In genomic region chr1:154748531-154748930, GRCm38 (mm10) we compare ENCODE assay signal across 20 mouse cellular contexts.
A peak's percentile ranks its signal among the peaks of the same experiment; 100 is the strongest.
DNase-seq lines count a peak whose midpoint lies in the region; ATAC-seq lines count a peak whose summit lies in the region.
"Had no signal": no experiment of that assay in that cellular context is flagged by ENCODE, and none has a peak within 500 bp of the region (broad histone marks: within the 10 kb centered on the region; RNA-seq: fewer than 3 reads in every experiment).

No protein-coding gene starts in this region.

- peak; percentile 92 for ATAC-seq in frontal cortex, adult (ENCODE audit: low TSS enrichment)
- ATAC-seq: activated CD4-positive, CD25-positive, alpha-beta regulatory T cell, adult 4 months; CD4-positive, CD25-positive, alpha-beta regulatory T cell, adult 4 months; forebrain, embryonic 14.5 days; forebrain, embryonic 16.5 days; Patski had no signal

- no peak for DNase-seq in frontal cortex, postnatal 14 days (ENCODE audit: low spot score in 2 of 2)
- peak; percentile 42 for DNase-seq in right cerebral cortex, adult 18-20 months
- no peak for DNase-seq in right cerebral cortex, postnatal 4 days
- DNase-seq in adrenal gland, adult (ENCODE audit: inconsistent age in 2 of 2, low spot score in 1 of 2) = no peak
- DNase-seq: adrenal gland, adult 2 months; adrenal gland, postnatal 10 days; adrenal gland, postnatal 25 days; B cell, adult 2 months; cerebellum, adult 11-12 months; cerebellum, adult 2 months; cerebellum, adult 9-10 months; cerebellum, postnatal 10 days; cerebellum, postnatal 36 days; embryo, embryonic 11 days had no signal
